Mouse (Mus musculus) erythroblast, embryonic 14.5 days (primary cell): ENCODE data around the gene Kdm5a. TPM values are rescaled to one million over a fixed set of nuclear protein-coding genes. Genes with fewer than 3 reads are reported as not detected.

ENCODE experiments used
- H3K27me3 ChIP-seq: 2 replicates; pipeline ENCODE4 v1.6.1; 2012; ENCODE audit warnings: inconsistent platforms; ENCODE audit not compliant: control insufficient read depth
- H3K36me3 ChIP-seq: 2 replicates; pipeline ENCODE4 v1.6.1; 2012; ENCODE audit warnings: mild to moderate bottlenecking, inconsistent platforms; ENCODE audit not compliant: control insufficient read depth
- H3K4me1 ChIP-seq: 2 replicates; pipeline ENCODE4 v1.6.1; 2012; ENCODE audit warnings: inconsistent platforms; ENCODE audit not compliant: control insufficient read depth
- H3K4me3 ChIP-seq: replicated peaks from 2 replicates; pipeline ENCODE3; 2012; ENCODE audit warnings: moderate library complexity, mild to moderate bottlenecking, inconsistent platforms
- H3K9me3 ChIP-seq: 2 replicates; pipeline ENCODE4 v1.6.1; 2012; ENCODE audit warnings: low read length, inconsistent platforms, mixed read lengths; ENCODE audit not compliant: control insufficient read depth
- GATA1 ChIP-seq: IDR thresholded peaks from 2 replicates; pipeline ENCODE4 v1.6.1; 2012; ENCODE audit warnings: low read length, inconsistent platforms, mixed read lengths
- TAL1 ChIP-seq: IDR thresholded peaks from 3 replicates; pipeline ENCODE4 v1.6.1; 2012; ENCODE audit warnings: low read length, inconsistent platforms, mixed read lengths
- polyA plus RNA-seq: library from polyadenylated mRNA; stranded (reverse); fragments of >175 nt; gene quantifications from 2 replicates; pipeline ENCODE4 v1.2.3, GENCODE M21; 2012

Gene Kdm5a
- polyA plus RNA-seq, 1 experiment, result 0.52 TPM

GRCm38 (mm10) chr6:120479302-120479701 lies 115.4 kb downstream of the Kdm5a start:
- H3K9me3 ChIP-seq, result no peaks in the 10 kb centered on the region
- H3K27me3 ChIP-seq, result no peaks in the 10 kb centered on the region
- H3K4me1 ChIP-seq, result peaks cover 12% of the 10 kb centered on the region
- TF ChIP-seq GATA1 (no peak), TAL1 (no peak)
- H3K36me3 ChIP-seq, result peaks cover 82% of the 10 kb centered on the region
- H3K4me3 ChIP-seq, result no peak overlapping the region

- Histone ChIP-seq H3K4me1 (peaks cover 20% of the 10 kb centered on the region), H3K27me3 (no peaks in the 10 kb centered on the region), H3K36me3 (peaks cover 73% of the 10 kb centered on the region), H3K9me3 (no peaks in the 10 kb centered on the region), H3K4me3 (no peak overlapping the region)
- TF ChIP-seq TAL1 (no peak), GATA1 (no peak)
Measured at GRCm38 (mm10) chr6:120480361-120480760, 116.4 kb downstream of the Kdm5a start.

DNA sequence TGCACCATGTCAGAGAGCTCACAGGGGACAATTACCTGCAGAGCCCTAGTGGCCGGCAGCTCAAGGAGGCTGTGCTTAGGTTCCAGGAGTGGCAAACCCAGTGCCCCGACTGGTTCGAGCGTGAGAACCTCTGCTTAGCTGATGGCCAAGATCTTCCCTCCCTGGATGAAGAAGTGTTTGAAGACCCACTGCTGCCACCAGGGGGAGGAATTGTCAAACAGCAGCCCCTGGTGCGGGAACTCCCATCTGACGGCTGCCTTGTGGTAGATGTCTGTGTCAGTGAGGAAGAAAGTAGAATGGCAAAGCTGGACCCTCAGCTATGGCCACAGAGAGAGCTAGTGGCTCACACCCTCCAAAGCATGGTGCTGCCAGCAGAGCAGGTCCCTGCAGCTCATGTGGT lies 117.6 kb downstream of the Kdm5a start:
- peaks cover 64% of the 10 kb centered on the region for H3K36me3 ChIP-seq
- H3K27me3 ChIP-seq, result no peaks in the 10 kb centered on the region
- TF ChIP-seq GATA1, result no peak
- TF ChIP-seq TAL1, result no peak
- H3K4me1 ChIP-seq, result peaks cover 29% of the 10 kb centered on the region
- no peaks in the 10 kb centered on the region for H3K9me3 ChIP-seq
- H3K4me3 ChIP-seq, result no peak overlapping the region

DNA sequence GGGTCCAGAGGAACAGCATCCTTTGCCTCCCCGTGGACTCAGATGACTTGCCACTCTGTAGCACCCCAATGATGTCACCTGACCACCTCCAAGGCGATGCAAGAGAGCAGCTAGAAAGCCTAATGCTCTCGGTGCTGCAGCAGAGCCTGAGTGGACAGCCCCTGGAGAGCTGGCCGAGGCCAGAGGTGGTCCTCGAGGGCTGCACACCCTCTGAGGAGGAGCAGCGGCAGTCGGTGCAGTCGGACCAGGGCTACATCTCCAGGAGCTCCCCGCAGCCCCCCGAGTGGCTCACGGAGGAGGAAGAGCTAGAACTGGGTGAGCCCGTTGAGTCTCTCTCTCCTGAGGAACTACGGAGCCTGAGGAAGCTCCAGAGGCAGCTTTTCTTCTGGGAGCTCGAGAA lies 118.1 kb downstream of the Kdm5a start:
- TF ChIP-seq TAL1 (no peak), GATA1 (no peak)
- peaks cover 1% of the 10 kb centered on the region for H3K27me3 ChIP-seq
- peaks cover 59% of the 10 kb centered on the region for H3K36me3 ChIP-seq
- peaks cover 30% of the 10 kb centered on the region for H3K4me1 ChIP-seq
- no peak overlapping the region for H3K4me3 ChIP-seq
- H3K9me3 ChIP-seq, result no peaks in the 10 kb centered on the region

DNA sequence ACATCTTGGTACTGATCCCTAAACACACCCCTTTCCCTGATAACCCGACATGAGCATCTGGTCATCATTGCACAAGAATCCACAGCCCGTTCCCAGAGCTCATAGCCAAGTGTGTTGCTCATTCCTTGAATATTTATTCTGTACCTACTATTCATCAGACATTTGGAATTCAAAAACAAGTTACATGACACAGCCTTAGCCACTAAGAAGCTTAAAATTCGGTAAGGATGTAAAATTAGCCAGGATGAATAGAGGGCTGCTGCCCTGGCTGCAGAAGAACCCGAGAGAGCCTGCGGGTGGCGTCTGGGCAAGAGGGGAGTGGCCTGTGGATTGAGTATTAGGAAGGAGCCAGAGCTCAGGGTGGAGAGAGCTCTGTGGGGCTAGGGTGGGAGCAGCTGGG lies 118.8 kb downstream of the Kdm5a start:
- H3K27me3 ChIP-seq, result peaks cover 3% of the 10 kb centered on the region
- peaks cover 30% of the 10 kb centered on the region for H3K4me1 ChIP-seq
- no peak overlapping the region for H3K4me3 ChIP-seq
- no peak for TF ChIP-seq TAL1
- TF ChIP-seq GATA1, result no peak
- H3K9me3 ChIP-seq, result no peaks in the 10 kb centered on the region
- H3K36me3 ChIP-seq, result peaks cover 51% of the 10 kb centered on the region

GRCm38 (mm10) chr6:120483211-120483626 lies 119.3 kb downstream of the Kdm5a start:
- Histone ChIP-seq H3K36me3 (peaks cover 47% of the 10 kb centered on the region), H3K27me3 (peaks cover 5% of the 10 kb centered on the region), H3K4me1 (peaks cover 29% of the 10 kb centered on the region), H3K9me3 (no peaks in the 10 kb centered on the region), H3K4me3 (no peak overlapping the region)
- TF ChIP-seq TAL1, result no peak
- TF ChIP-seq GATA1, result no peak

GRCm38 (mm10) chr6:120485038-120485437 lies 121.1 kb downstream of the Kdm5a start:
- Histone ChIP-seq H3K4me1 (peaks cover 29% of the 10 kb centered on the region), H3K36me3 (peaks cover 29% of the 10 kb centered on the region), H3K4me3 (no peak overlapping the region), H3K27me3 (peaks cover 22% of the 10 kb centered on the region), H3K9me3 (no peaks in the 10 kb centered on the region)
- TF ChIP-seq GATA1, result no peak
- TF ChIP-seq TAL1, result no peak

DNA sequence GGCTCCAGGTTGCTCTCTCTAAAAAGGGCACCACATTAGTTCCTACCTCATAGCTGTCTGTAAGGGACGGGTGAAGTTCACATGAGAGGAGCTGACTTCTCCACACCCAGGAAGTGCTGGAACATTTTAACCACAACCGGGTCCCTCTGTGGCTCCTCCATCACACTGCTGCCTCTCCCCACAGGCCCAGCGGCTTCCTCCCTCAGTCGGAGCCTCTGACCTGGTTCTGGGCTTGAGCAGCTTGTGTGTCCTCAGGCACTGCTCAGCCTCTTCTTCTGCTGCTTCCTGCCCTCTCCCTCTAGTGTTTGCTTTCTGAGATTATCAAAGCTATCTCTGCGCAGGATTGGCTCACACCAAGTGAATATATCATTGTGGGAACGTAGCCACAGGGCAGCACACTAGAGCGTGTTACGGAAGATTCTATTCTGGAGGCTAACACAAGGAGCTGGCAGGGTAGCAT lies 122.2 kb downstream of the Kdm5a start:
- TF ChIP-seq GATA1 (no peak), TAL1 (no peak)
- no peak overlapping the region for H3K4me3 ChIP-seq

GRCm38 (mm10) chr6:120488647-120489046 lies 124.7 kb downstream of the Kdm5a start:
- peaks cover 58% of the 10 kb centered on the region for H3K27me3 ChIP-seq
- H3K36me3 ChIP-seq, result no peaks in the 10 kb centered on the region
- H3K4me3 ChIP-seq, result no peak overlapping the region
- peaks cover 14% of the 10 kb centered on the region; the same call in 1 of the 2 replicates for H3K9me3 ChIP-seq
- peaks cover 37% of the 10 kb centered on the region for H3K4me1 ChIP-seq
- TF ChIP-seq GATA1 (no peak), TAL1 (no peak)

More for the DNA sequence above, 122.2 kb downstream of the Kdm5a start:
- Histone ChIP-seq H3K4me1 (peaks cover 29% of the 10 kb centered on the region), H3K36me3 (peaks cover 18% of the 10 kb centered on the region), H3K9me3 (no peaks in the 10 kb centered on the region), H3K27me3 (peaks cover 32% of the 10 kb centered on the region)

- peaks cover 36% of the 10 kb centered on the region for H3K4me1 ChIP-seq
- H3K9me3 ChIP-seq, result peaks cover 15% of the 10 kb centered on the region; the same call in 1 of the 2 replicates
- H3K27me3 ChIP-seq, result peaks cover 66% of the 10 kb centered on the region
Measured at GRCm38 (mm10) chr6:120489461-120489860, 125.5 kb downstream of the Kdm5a start.

More at GRCm38 (mm10) chr6:120489461-120489860, 125.5 kb downstream of the Kdm5a start:
- H3K36me3 ChIP-seq, result no peaks in the 10 kb centered on the region
- H3K4me3 ChIP-seq, result no peak overlapping the region
- TF ChIP-seq GATA1 (no peak), TAL1 (no peak)
